Mouse (Mus musculus) limb, embryonic 12.5 days (tissue): ENCODE results near the gene Hhex. TPM values are rescaled to one million over a fixed set of nuclear protein-coding genes. Genes with fewer than 3 reads are reported as not detected.

ENCODE experiments used
- ATAC-seq: fragments of 200-750 bp; cut with Nextera tagmentation; 2 replicates; pipeline ENCODE4 v1.8.0; 2017; ENCODE audit warnings: low read depth, moderate TSS enrichment; ENCODE audit not compliant: insufficient number of reproducible peaks, insufficient read depth, low FRiP score, low TSS enrichment
- H3K27ac ChIP-seq: fragments of 300-500 bp; sonication (generic); 2 replicates; pipeline ENCODE4 v1.5.1; 2016; ENCODE audit warnings: mild to moderate bottlenecking, moderate library complexity
- H3K27me3 ChIP-seq: fragments of 300-500 bp; sonication (generic); 2 replicates; pipeline ENCODE4 v1.6.1; 2016; ENCODE audit warnings: mild to moderate bottlenecking, moderate library complexity
- H3K36me3 ChIP-seq: fragments of 300-500 bp; sonication (generic); 2 replicates; pipeline ENCODE4 v1.6.1; 2016; ENCODE audit warnings: mild to moderate bottlenecking, moderate library complexity
- H3K4me1 ChIP-seq: fragments of 300-500 bp; sonication (generic); replicated peaks from 2 replicates; pipeline ENCODE4 v1.6.1; 2016
- H3K4me2 ChIP-seq: fragments of 300-500 bp; sonication (generic); 2 replicates; pipeline ENCODE4 v1.6.1; 2016; ENCODE audit warnings: mild to moderate bottlenecking, moderate library complexity
- H3K4me3 ChIP-seq: fragments of 300-500 bp; sonication (generic); replicated peaks from 2 replicates; pipeline ENCODE4 v1.5.1; 2016; ENCODE audit warnings: mild to moderate bottlenecking
- H3K9ac ChIP-seq: fragments of 300-500 bp; sonication (generic); replicated peaks from 2 replicates; pipeline ENCODE4 v1.6.1; 2016; ENCODE audit warnings: mild to moderate bottlenecking, moderate library complexity
- H3K9me3 ChIP-seq: fragments of 300-500 bp; sonication (generic); 2 replicates; pipeline ENCODE4 v1.6.1; 2016; ENCODE audit warnings: mild to moderate bottlenecking, moderate library complexity
- WGBS: fragments of 180-500 bp; shearing (Covaris S2); methylation state at CpG from one replicate; pipeline ENCODE4 v1.1.7; 2016; 5-methylcytosine and 5-hydroxymethylcytosine counted together
- polyA plus RNA-seq: library from polyadenylated mRNA; unstranded; fragments of >200 nt; fragmentation: Nextera tagmentation; extraction: Ambion mirVana; gene quantifications from 2 replicates; pipeline ENCODE4 v1.2.1, GENCODE M21; 2016

The Hhex gene
- polyA plus RNA-seq, 1 experiment from 2014 or later = 9.7 TPM

- Histone ChIP-seq H3K9ac (no peak overlapping the region), H3K9me3 (no peaks in the 10 kb centered on the region), H3K4me2 (no peak overlapping the region), H3K36me3 (no peaks in the 10 kb centered on the region), H3K27ac (no peak overlapping the region), H3K27me3 (peaks cover 2% of the 10 kb centered on the region; the same call in 1 of the 2 replicates), H3K4me3 (no peak overlapping the region), H3K4me1 (no peaks in the 10 kb centered on the region)
- 89% methylated on average over 2 of the region's 2 CpGs for WGBS
- ATAC-seq = no peak
These were observed 20.9 kb downstream of the Hhex start for GRCm38 (mm10) chr19:37455528-37455927.

- no peak overlapping the region for H3K27ac ChIP-seq
- no peaks in the 10 kb centered on the region for H3K36me3 ChIP-seq
- H3K4me1 ChIP-seq = no peaks in the 10 kb centered on the region
- 87% methylated on average over 1 of the region's 1 CpGs for WGBS
- H3K27me3 ChIP-seq = peaks cover 2% of the 10 kb centered on the region; the same call in 1 of the 2 replicates
- H3K4me3 ChIP-seq = no peak overlapping the region
- no peak for ATAC-seq
- H3K9me3 ChIP-seq = no peaks in the 10 kb centered on the region
- no peak overlapping the region for H3K9ac ChIP-seq
- no peak overlapping the region for H3K4me2 ChIP-seq
These were observed 21.4 kb downstream of the Hhex start for GRCm38 (mm10) chr19:37455961-37456360.

- Histone ChIP-seq H3K36me3 (no peaks in the 10 kb centered on the region), H3K9me3 (no peaks in the 10 kb centered on the region), H3K4me2 (no peak overlapping the region), H3K27me3 (no peaks in the 10 kb centered on the region), H3K4me3 (no peak overlapping the region), H3K27ac (no peak overlapping the region), H3K9ac (no peak overlapping the region), H3K4me1 (no peaks in the 10 kb centered on the region)
- ATAC-seq = no peak
- WGBS = 81% methylated on average over 6 of the region's 6 CpGs
These were observed 23.4 kb downstream of the Hhex start for GRCm38 (mm10) chr19:37458013-37458412.

- H3K9me3 ChIP-seq = no peaks in the 10 kb centered on the region
- 76% methylated on average over 3 of the region's 3 CpGs for WGBS
- no peaks in the 10 kb centered on the region for H3K4me1 ChIP-seq
- no peak overlapping the region for H3K4me2 ChIP-seq
- H3K36me3 ChIP-seq = no peaks in the 10 kb centered on the region
- ATAC-seq = no peak
- H3K27ac ChIP-seq = no peak overlapping the region
- H3K27me3 ChIP-seq = no peaks in the 10 kb centered on the region
- no peak overlapping the region for H3K9ac ChIP-seq
- no peak overlapping the region for H3K4me3 ChIP-seq
These were observed 31.8 kb downstream of the Hhex start for GRCm38 (mm10) chr19:37466403-37466802.

- no peak overlapping the region for H3K4me2 ChIP-seq
- H3K9me3 ChIP-seq = no peaks in the 10 kb centered on the region
- no peak for ATAC-seq
- H3K27ac ChIP-seq = no peak overlapping the region
- H3K4me1 ChIP-seq = no peaks in the 10 kb centered on the region
- H3K9ac ChIP-seq = no peak overlapping the region
- WGBS = 86% methylated on average over 5 of the region's 5 CpGs
- H3K36me3 ChIP-seq = no peaks in the 10 kb centered on the region
- no peaks in the 10 kb centered on the region for H3K27me3 ChIP-seq
- no peak overlapping the region for H3K4me3 ChIP-seq
These were observed 32.4 kb downstream of the Hhex start for GRCm38 (mm10) chr19:37466978-37467377.

- H3K36me3 ChIP-seq = no peaks in the 10 kb centered on the region
- 68% methylated on average over 6 of the region's 6 CpGs for WGBS
These were observed 34.4 kb downstream of the Hhex start for GRCm38 (mm10) chr19:37468841-37469566.

GRCm38 (mm10) chr19:37471680-37472079 lies 37.1 kb downstream of the Hhex start:
- Histone ChIP-seq H3K4me1 (no peaks in the 10 kb centered on the region), H3K36me3 (no peaks in the 10 kb centered on the region), H3K9ac (no peak overlapping the region), H3K4me3 (no peak overlapping the region), H3K27ac (no peak overlapping the region), H3K27me3 (no peaks in the 10 kb centered on the region), H3K9me3 (no peaks in the 10 kb centered on the region), H3K4me2 (no peak overlapping the region)
- ATAC-seq = no peak
- WGBS = 83% methylated on average over 4 of the region's 4 CpGs

More at GRCm38 (mm10) chr19:37468841-37469566, 34.4 kb downstream of the Hhex start:
- ATAC-seq = no peak
- H3K9me3 ChIP-seq = no peaks in the 10 kb centered on the region
- no peak overlapping the region for H3K4me3 ChIP-seq
- H3K9ac ChIP-seq = no peak overlapping the region
- no peak overlapping the region for H3K4me2 ChIP-seq
- H3K27me3 ChIP-seq = no peaks in the 10 kb centered on the region
- H3K4me1 ChIP-seq = no peaks in the 10 kb centered on the region
- H3K27ac ChIP-seq = no peak overlapping the region

- Histone ChIP-seq H3K4me1 (no peaks in the 10 kb centered on the region), H3K4me3 (no peak overlapping the region), H3K4me2 (no peak overlapping the region), H3K9ac (no peak overlapping the region), H3K36me3 (no peaks in the 10 kb centered on the region), H3K27me3 (no peaks in the 10 kb centered on the region), H3K9me3 (no peaks in the 10 kb centered on the region), H3K27ac (no peak overlapping the region)
- ATAC-seq = no peak
- WGBS = 62% methylated on average over 3 of the region's 3 CpGs
These were observed 38.0 kb downstream of the Hhex start for GRCm38 (mm10) chr19:37472589-37472988.

- WGBS = 81% methylated on average over 8 of the region's 8 CpGs
- no peaks in the 10 kb centered on the region for H3K27me3 ChIP-seq
- ATAC-seq = no peak
- no peak overlapping the region for H3K4me2 ChIP-seq
- peaks cover 4% of the 10 kb centered on the region; the same call in 1 of the 2 replicates for H3K9me3 ChIP-seq
- H3K27ac ChIP-seq = no peak overlapping the region
- H3K36me3 ChIP-seq = no peaks in the 10 kb centered on the region
- no peaks in the 10 kb centered on the region for H3K4me1 ChIP-seq
- H3K4me3 ChIP-seq = no peak overlapping the region
- no peak overlapping the region for H3K9ac ChIP-seq
These were observed 47.1 kb downstream of the Hhex start for GRCm38 (mm10) chr19:37481704-37482103.

- Histone ChIP-seq H3K27ac (no peak overlapping the region), H3K4me3 (no peak overlapping the region), H3K9me3 (peaks cover 4% of the 10 kb centered on the region; the same call in 1 of the 2 replicates), H3K9ac (no peak overlapping the region), H3K27me3 (no peaks in the 10 kb centered on the region), H3K4me2 (no peak overlapping the region), H3K4me1 (no peaks in the 10 kb centered on the region), H3K36me3 (no peaks in the 10 kb centered on the region)
- no peak for ATAC-seq
- WGBS = 86% methylated on average over 14 of the region's 14 CpGs
These were observed 48.1 kb downstream of the Hhex start for GRCm38 (mm10) chr19:37482556-37483187.

GRCm38 (mm10) chr19:37484787-37485186 lies 50.2 kb downstream of the Hhex start:
- ATAC-seq = no peak
- Histone ChIP-seq H3K4me1 (no peaks in the 10 kb centered on the region), H3K4me3 (no peak overlapping the region), H3K9ac (no peak overlapping the region), H3K27me3 (no peaks in the 10 kb centered on the region), H3K27ac (no peak overlapping the region), H3K9me3 (peaks cover 4% of the 10 kb centered on the region; the same call in 1 of the 2 replicates), H3K36me3 (no peaks in the 10 kb centered on the region), H3K4me2 (no peak overlapping the region)
- 77% methylated on average over 6 of the region's 6 CpGs for WGBS
